9 mouse cellular contexts compared by ENCODE assay signal in genomic region chr12:33083362-33083761, GRCm38 (mm10). TPM values are rescaled to one million over a fixed set of nuclear protein-coding genes. Genes with fewer than 3 reads are reported as not detected.
A peak's percentile ranks its signal among the peaks of the same experiment; 100 is the strongest.
DNase-seq lines count a peak whose midpoint lies in the region; ATAC-seq lines count a peak whose summit lies in the region.
"Had no signal": no experiment of that assay in that cellular context is flagged by ENCODE, and none has a peak within 500 bp of the region (broad histone marks: within the 10 kb centered on the region; RNA-seq: fewer than 3 reads in every experiment).

No protein-coding gene starts in this region.

- peak; percentile 85 for ATAC-seq in granulocyte monocyte progenitor cell, adult 5-6 weeks (replicated peaks; ENCODE audit: poor library complexity, severe bottlenecking)
- no peak for ATAC-seq in megakaryocyte-erythroid progenitor cell, adult 5-6 weeks (replicated peaks; ENCODE audit: low FRiP score, low TSS enrichment, poor library complexity, severe bottlenecking)
- no peak for ATAC-seq in erythroblast, adult 5-6 weeks (replicated peaks; ENCODE audit: low FRiP score, poor library complexity, severe bottlenecking)
- ATAC-seq: activated CD4-positive, CD25-positive, alpha-beta regulatory T cell, adult 4 months had no signal

- peak; percentile 29 to 76 for DNase-seq in adrenal gland, adult (ENCODE audit: inconsistent age in 2 of 2, low spot score in 1 of 2)
- no peak for DNase-seq in adrenal gland, postnatal 4 days (ENCODE audit: low spot score in 2 of 2)
- peak; percentile 19 for DNase-seq in 3T3-L1 (ENCODE audit: low read depth, low spot score)
- peak; percentile 75 to 80 for DNase-seq in lung, adult 18-20 months
- DNase-seq in thymus, adult 18-20 months = no peak

RNA-seq across cellular contexts. Expression of gene Cdhr3, which starts 9.3 kb away (rescaled TPM):
- under 1 TPM in 1 of 2 experiments, not detected in 1; 0.56 TPM for total RNA-seq in adrenal gland, postnatal 4 days (2021)
- total RNA-seq in granulocyte monocyte progenitor cell, adult 5-6 weeks (2014; fragmentation: Nextera tagmentation) = not detected in 2 replicates
- total RNA-seq in granulocyte monocyte progenitor cell, adult 5-6 weeks (2017) = not detected in 2 replicates
- total RNA-seq in megakaryocyte-erythroid progenitor cell, adult 5-6 weeks (2014; fragmentation: Nextera tagmentation) = not detected in 2 replicates
- total RNA-seq in megakaryocyte-erythroid progenitor cell, adult 5-6 weeks (2017) = not detected in 2 replicates
- not detected in 2 replicates for total RNA-seq in erythroblast, adult 5-6 weeks (2015; ENCODE audit: low replicate concordance)
- 1.5 TPM in 1 of 2 replicates, not detected in the other for total RNA-seq in erythroblast, adult 5-6 weeks (2017; ENCODE audit: low replicate concordance)

Comparison
In these comparisons a context has a peak if more than half of its experiments do, and no peak if none do; other contexts are left out.
1. DNase-seq: peak in adrenal gland, adult (2 of 2), 3T3-L1 (single experiment) and lung, adult 18-20 months (2 of 2); none in adrenal gland, postnatal 4 days (0 of 2) and thymus, adult 18-20 months (0 of 2).